Mouse (Mus musculus): ENCODE data around the gene Ago3. TPM values are rescaled to one million over a fixed set of nuclear protein-coding genes. Genes with fewer than 3 reads are reported as not detected.

The Ago3 gene
- polyA plus RNA-seq, 1 experiment from 2014 or later: 13.3 TPM

Other genes starting within 250 kb of the Ago3 start
- gene Thrap3, start 226.8 kb downstream of the Ago3 start, polyA plus RNA-seq (2016; fragmentation: Nextera tagmentation; extraction: Ambion mirVana): 244 and 256 TPM in 2 replicates
- gene Map7d1, start 173.2 kb downstream of the Ago3 start, polyA plus RNA-seq (2016; fragmentation: Nextera tagmentation; extraction: Ambion mirVana): 59.8 and 69.7 TPM in 2 replicates
- gene Trappc3, start 167.2 kb downstream of the Ago3 start, polyA plus RNA-seq (2016; fragmentation: Nextera tagmentation; extraction: Ambion mirVana): 85.2 and 94.4 TPM in 2 replicates
- 2.8 and 6.5 TPM in 2 replicates for gene Col8a2, start 142.8 kb downstream of the Ago3 start, polyA plus RNA-seq (2016; fragmentation: Nextera tagmentation; extraction: Ambion mirVana)
- 80.8 and 88.4 TPM in 2 replicates for gene Adprhl2, start 107.9 kb downstream of the Ago3 start, polyA plus RNA-seq (2016; fragmentation: Nextera tagmentation; extraction: Ambion mirVana)
- gene Tekt2, start 103.9 kb downstream of the Ago3 start, polyA plus RNA-seq (2016; fragmentation: Nextera tagmentation; extraction: Ambion mirVana): 1.1 and 1.9 TPM in 2 replicates
- gene Ago1, start 39.0 kb upstream of the Ago3 start, polyA plus RNA-seq (2016; fragmentation: Nextera tagmentation; extraction: Ambion mirVana): 11.9 and 16.3 TPM in 2 replicates
- gene Ago4, start 103.9 kb upstream of the Ago3 start, polyA plus RNA-seq (2016; fragmentation: Nextera tagmentation; extraction: Ambion mirVana): 2.3 and 2.8 TPM in 2 replicates
- 55.3 and 55.8 TPM in 2 replicates for gene Clspn, start 127.4 kb upstream of the Ago3 start, polyA plus RNA-seq (2016; fragmentation: Nextera tagmentation; extraction: Ambion mirVana)
- gene 5730409E04Rik, start 180.3 kb upstream of the Ago3 start, polyA plus RNA-seq (2016; fragmentation: Nextera tagmentation; extraction: Ambion mirVana): 1.0 and 1.4 TPM in 2 replicates
- 591 and 610 TPM in 2 replicates for gene Psmb2, start 248.1 kb upstream of the Ago3 start, polyA plus RNA-seq (2016; fragmentation: Nextera tagmentation; extraction: Ambion mirVana)

All from midbrain, embryonic 10.5 days (tissue).